Mouse (Mus musculus) hindbrain, embryonic 11.5 days (tissue): Measurements from ENCODE around the gene Prkcb. TPM values are rescaled to one million over a fixed set of nuclear protein-coding genes. Genes with fewer than 3 reads are reported as not detected.

ENCODE experiments used
- ATAC-seq: fragments of 200-750 bp; cut with Nextera tagmentation; 2 replicates; pipeline ENCODE4 v1.8.0; 2017; ENCODE audit warnings: mild to moderate bottlenecking, moderate TSS enrichment, moderate library complexity; ENCODE audit not compliant: low FRiP score
- DNase-seq: peaks from one replicate; pipeline ENCODE4 v3.0.0-alpha.2; 2015; ENCODE audit warnings: low spot score
- H3K27ac ChIP-seq: fragments of 300-500 bp; sonication (generic); 2 replicates; pipeline ENCODE4 v1.5.1; 2014; ENCODE audit warnings: mild to moderate bottlenecking, low read depth, low read length
- H3K27me3 ChIP-seq: fragments of 300-500 bp; sonication (generic); 2 replicates; pipeline ENCODE4 v1.6.1; 2014; ENCODE audit warnings: mild to moderate bottlenecking, low read length, moderate library complexity, mixed read lengths; ENCODE audit not compliant: control insufficient read depth, insufficient read depth
- H3K36me3 ChIP-seq: fragments of 300-500 bp; sonication (generic); 2 replicates; pipeline ENCODE4 v1.6.1; 2014; ENCODE audit warnings: mild to moderate bottlenecking, low read length, moderate library complexity, mixed read lengths; ENCODE audit not compliant: control insufficient read depth, insufficient read depth
- H3K4me1 ChIP-seq: fragments of 300-500 bp; sonication (generic); replicated peaks from 2 replicates; pipeline ENCODE4 v1.6.1; 2014; ENCODE audit warnings: low read length, mixed read lengths; ENCODE audit not compliant: control insufficient read depth, insufficient read depth
- H3K4me2 ChIP-seq: fragments of 300-500 bp; sonication (generic); replicated peaks from 2 replicates; pipeline ENCODE4 v1.6.1; 2014; ENCODE audit warnings: mild to moderate bottlenecking, low read depth, low read length
- H3K4me3 ChIP-seq: fragments of 300-500 bp; sonication (generic); 2 replicates; pipeline ENCODE4 v1.5.1; 2014; ENCODE audit warnings: low read depth, low read length
- H3K9ac ChIP-seq: fragments of 300-500 bp; sonication (generic); 2 replicates; pipeline ENCODE4 v1.6.1; 2014; ENCODE audit warnings: low read depth, low read length
- H3K9me3 ChIP-seq: fragments of 300-500 bp; sonication (generic); 2 replicates; pipeline ENCODE4 v1.6.1; 2016; ENCODE audit warnings: low read length; ENCODE audit not compliant: control insufficient read depth
- WGBS: fragments of 180-500 bp; shearing (Covaris S2); extraction: QIAGEN DNeasy Blood & Tissue Kit; methylation state at CpG from one replicate; pipeline ENCODE4 v1.1.7; 2014; 5-methylcytosine and 5-hydroxymethylcytosine counted together
- polyA plus RNA-seq: library from polyadenylated mRNA; unstranded; fragments of >200 nt; fragmentation: Nextera tagmentation; extraction: Ambion mirVana; gene quantifications from 2 replicates; pipeline ENCODE4 v1.2.1, GENCODE M21; 2014

Gene Prkcb
- polyA plus RNA-seq, 1 experiment from 2014 or later = 22.3 TPM

- Histone ChIP-seq H3K4me2 (no peak overlapping the region), H3K9me3 (no peaks in the 10 kb centered on the region), H3K4me1 (no peaks in the 10 kb centered on the region), H3K27me3 (no peaks in the 10 kb centered on the region), H3K4me3 (no peak overlapping the region), H3K9ac (no peak overlapping the region), H3K27ac (no peak overlapping the region), H3K36me3 (no peaks in the 10 kb centered on the region)
- 69% methylated on average over 12 of the region's 12 CpGs for WGBS
- no peak for ATAC-seq
- DNase-seq = no peak
Measured at GRCm38 (mm10) chr7:122415904-122416303, 127.4 kb downstream of the Prkcb start.

GRCm38 (mm10) chr7:122418551-122418950 lies 130.0 kb downstream of the Prkcb start:
- no peak overlapping the region for H3K27ac ChIP-seq
- H3K36me3 ChIP-seq = no peaks in the 10 kb centered on the region
- ATAC-seq (no peak), DNase-seq (no peak)
- 78% methylated on average over 3 of the region's 3 CpGs for WGBS
- H3K4me1 ChIP-seq = no peaks in the 10 kb centered on the region
- H3K27me3 ChIP-seq = no peaks in the 10 kb centered on the region
- H3K9ac ChIP-seq = no peak overlapping the region
- no peak overlapping the region for H3K4me2 ChIP-seq
- H3K9me3 ChIP-seq = no peaks in the 10 kb centered on the region
- H3K4me3 ChIP-seq = no peak overlapping the region

DNA sequence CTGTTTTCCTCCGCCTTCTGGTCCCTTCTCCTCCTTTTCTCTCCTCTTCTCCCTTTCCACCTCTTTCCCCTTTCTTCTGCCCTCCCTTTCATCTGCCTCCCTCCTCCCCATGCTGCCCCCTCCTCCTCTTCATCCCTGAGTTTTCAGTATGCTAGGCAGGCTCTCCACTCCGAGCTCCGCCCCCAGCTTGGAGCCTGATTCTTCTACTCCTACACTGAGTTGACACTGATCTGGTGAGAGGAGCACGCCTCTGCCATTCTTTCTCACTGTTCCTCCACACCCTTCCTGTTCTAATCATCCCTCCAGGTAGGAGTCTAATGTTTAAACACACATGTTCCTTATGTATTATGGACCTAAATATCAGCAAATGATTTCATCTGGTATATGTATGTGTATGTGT lies 135.3 kb downstream of the Prkcb start:
- no peaks in the 10 kb centered on the region for H3K36me3 ChIP-seq
- H3K9me3 ChIP-seq = no peaks in the 10 kb centered on the region
- no peak overlapping the region for H3K4me3 ChIP-seq
- H3K4me1 ChIP-seq = no peaks in the 10 kb centered on the region
- H3K9ac ChIP-seq = no peak overlapping the region
- ATAC-seq (no peak), DNase-seq (no peak)
- no peaks in the 10 kb centered on the region for H3K27me3 ChIP-seq
- 69% methylated on average over 4 of the region's 4 CpGs for WGBS
- no peak overlapping the region for H3K4me2 ChIP-seq
- H3K27ac ChIP-seq = no peak overlapping the region

DNA sequence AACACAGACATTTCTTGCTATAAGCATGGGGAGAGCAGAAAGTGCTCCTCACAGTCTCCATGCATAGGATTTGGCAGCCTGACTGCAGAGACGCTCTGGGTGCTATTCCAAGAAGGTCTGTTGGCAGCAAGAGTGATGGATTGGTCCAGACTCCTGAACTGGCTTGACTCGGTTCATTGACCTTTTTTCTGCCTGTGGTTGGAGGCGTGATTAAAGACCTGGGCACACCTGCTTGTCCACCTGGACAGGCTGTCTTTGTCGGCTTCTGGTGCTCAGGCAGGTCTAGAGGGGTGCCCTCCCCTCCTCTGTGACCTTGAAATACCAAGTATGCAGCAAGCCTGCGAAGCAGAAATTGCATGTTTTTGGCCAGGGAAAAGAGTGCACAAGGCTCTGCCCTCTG lies 140.6 kb downstream of the Prkcb start:
- H3K4me3 ChIP-seq = no peak overlapping the region
- WGBS = 80% methylated on average over 5 of the region's 5 CpGs
- DNase-seq (no peak), ATAC-seq (no peak)
- no peaks in the 10 kb centered on the region for H3K27me3 ChIP-seq
- H3K4me2 ChIP-seq = no peak overlapping the region
- H3K4me1 ChIP-seq = no peaks in the 10 kb centered on the region
- no peak overlapping the region for H3K27ac ChIP-seq
- no peak overlapping the region for H3K9ac ChIP-seq
- no peaks in the 10 kb centered on the region for H3K9me3 ChIP-seq
- no peaks in the 10 kb centered on the region for H3K36me3 ChIP-seq

DNA sequence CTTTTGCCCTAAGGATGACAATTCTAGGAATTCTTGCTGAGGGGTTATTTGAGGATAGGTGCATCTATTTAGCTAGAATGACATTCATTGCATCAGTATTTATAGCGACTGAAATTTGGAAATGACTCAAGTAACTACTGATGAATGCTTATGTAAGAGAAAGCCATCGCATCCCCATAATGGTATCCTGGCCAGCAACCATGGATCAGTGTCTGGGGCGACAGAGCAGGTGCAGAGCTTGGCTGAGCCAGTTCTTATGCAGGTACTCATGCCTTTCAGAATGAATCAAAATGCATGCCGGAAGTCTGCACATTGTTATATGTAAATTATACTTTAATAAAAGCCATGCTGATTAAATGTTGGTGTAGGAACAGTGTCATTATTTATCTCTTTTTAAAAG lies 143.8 kb downstream of the Prkcb start:
- Histone ChIP-seq H3K4me2 (no peak overlapping the region), H3K27ac (no peak overlapping the region), H3K9me3 (no peaks in the 10 kb centered on the region), H3K27me3 (no peaks in the 10 kb centered on the region), H3K4me3 (no peak overlapping the region), H3K4me1 (no peaks in the 10 kb centered on the region), H3K9ac (no peak overlapping the region), H3K36me3 (no peaks in the 10 kb centered on the region)
- no peak for DNase-seq
- WGBS = 81% methylated on average over 4 of the region's 4 CpGs
- ATAC-seq = no peak

GRCm38 (mm10) chr7:122433377-122433776 lies 144.8 kb downstream of the Prkcb start:
- no peak overlapping the region for H3K27ac ChIP-seq
- H3K9me3 ChIP-seq = no peaks in the 10 kb centered on the region
- H3K36me3 ChIP-seq = no peaks in the 10 kb centered on the region
- no peaks in the 10 kb centered on the region for H3K27me3 ChIP-seq
- H3K9ac ChIP-seq = no peak overlapping the region
- H3K4me3 ChIP-seq = no peak overlapping the region
- no peak overlapping the region for H3K4me2 ChIP-seq
- no peaks in the 10 kb centered on the region for H3K4me1 ChIP-seq
- WGBS = 88% methylated on average over 5 of the region's 5 CpGs
- ATAC-seq = no peak
- no peak for DNase-seq

GRCm38 (mm10) chr7:122434941-122435340 lies 146.4 kb downstream of the Prkcb start:
- Histone ChIP-seq H3K4me3 (no peak overlapping the region), H3K4me1 (no peaks in the 10 kb centered on the region), H3K4me2 (no peak overlapping the region), H3K27me3 (no peaks in the 10 kb centered on the region), H3K9ac (no peak overlapping the region), H3K27ac (no peak overlapping the region), H3K9me3 (no peaks in the 10 kb centered on the region), H3K36me3 (no peaks in the 10 kb centered on the region)
- DNase-seq = no peak
- WGBS = 88% methylated on average over 4 of the region's 4 CpGs
- ATAC-seq = no peak

DNA sequence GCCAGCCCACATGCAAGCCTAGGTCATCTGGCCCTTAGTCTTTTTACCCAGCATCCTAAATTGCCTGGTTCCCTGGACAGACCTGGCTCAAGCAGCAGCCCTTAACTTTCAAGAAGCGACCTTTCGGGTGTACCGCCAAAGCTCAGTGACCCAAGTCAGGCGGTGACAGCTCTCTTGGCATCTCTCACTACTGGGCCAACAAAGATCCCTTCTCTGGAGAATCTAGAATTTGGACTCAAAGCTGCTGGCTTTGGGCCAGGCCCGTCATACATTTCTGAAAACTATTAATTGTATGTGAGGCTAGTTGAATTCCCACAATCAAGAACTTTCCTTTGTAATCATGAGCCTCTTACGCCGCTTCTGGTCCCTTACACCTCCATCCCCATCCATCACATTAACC lies 147.0 kb downstream of the Prkcb start:
- WGBS = 87% methylated on average over 7 of the region's 7 CpGs
- H3K36me3 ChIP-seq = no peaks in the 10 kb centered on the region
- no peak overlapping the region for H3K4me2 ChIP-seq
- H3K27me3 ChIP-seq = no peaks in the 10 kb centered on the region
- H3K9me3 ChIP-seq = no peaks in the 10 kb centered on the region
- H3K9ac ChIP-seq = no peak overlapping the region
- DNase-seq (no peak), ATAC-seq (no peak)
- no peaks in the 10 kb centered on the region for H3K4me1 ChIP-seq
- no peak overlapping the region for H3K4me3 ChIP-seq
- no peak overlapping the region for H3K27ac ChIP-seq

- ATAC-seq (no peak), DNase-seq (no peak)
- H3K9ac ChIP-seq = no peak overlapping the region
- H3K36me3 ChIP-seq = no peaks in the 10 kb centered on the region
- H3K27me3 ChIP-seq = no peaks in the 10 kb centered on the region
- WGBS = 97% methylated on average over 1 of the region's 1 CpGs
- H3K9me3 ChIP-seq = no peaks in the 10 kb centered on the region
- H3K4me1 ChIP-seq = no peaks in the 10 kb centered on the region
- no peak overlapping the region for H3K27ac ChIP-seq
- no peak overlapping the region for H3K4me2 ChIP-seq
- no peak overlapping the region for H3K4me3 ChIP-seq
Measured at GRCm38 (mm10) chr7:122437390-122437789, 148.8 kb downstream of the Prkcb start.
